Mouse (Mus musculus) thymus, postnatal 4 days (tissue): Measurements from ENCODE around the gene Zfp628.
A peak's percentile ranks its signal among the peaks of the same experiment; 100 is the strongest.

Source experiments
- DNase-seq: peaks from one replicate; pipeline ENCODE4 v3.0.0; 2021

Gene Zfp628

GRCm38 (mm10) chr7:4943223-4943815, 28.3 kb downstream of the Zfp628 start:
- DNase-seq, result peak; percentile 94

- no peak for DNase-seq
These were observed 32.8 kb downstream of the Zfp628 start for GRCm38 (mm10) chr7:4947855-4948254.

DNA sequence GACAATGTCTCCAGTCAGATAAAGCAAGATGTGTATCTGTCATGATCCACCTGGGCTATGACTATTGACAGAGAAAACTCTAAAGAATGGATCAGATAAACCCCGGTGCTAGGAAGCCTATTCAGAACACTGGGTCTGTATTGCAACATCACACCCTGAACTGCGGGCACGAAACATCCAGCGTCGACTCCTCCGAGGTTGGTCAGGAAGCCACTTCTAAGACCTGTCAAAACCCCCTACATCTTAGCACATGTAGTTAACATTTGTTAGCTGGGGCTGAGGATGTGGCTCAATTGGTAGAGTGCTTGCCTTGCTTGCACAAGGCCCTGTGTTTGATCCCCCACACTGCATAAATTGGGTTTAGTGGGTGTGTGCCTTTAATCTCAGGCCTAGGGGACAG, 33.4 kb downstream of the Zfp628 start:
- no peak for DNase-seq

DNA sequence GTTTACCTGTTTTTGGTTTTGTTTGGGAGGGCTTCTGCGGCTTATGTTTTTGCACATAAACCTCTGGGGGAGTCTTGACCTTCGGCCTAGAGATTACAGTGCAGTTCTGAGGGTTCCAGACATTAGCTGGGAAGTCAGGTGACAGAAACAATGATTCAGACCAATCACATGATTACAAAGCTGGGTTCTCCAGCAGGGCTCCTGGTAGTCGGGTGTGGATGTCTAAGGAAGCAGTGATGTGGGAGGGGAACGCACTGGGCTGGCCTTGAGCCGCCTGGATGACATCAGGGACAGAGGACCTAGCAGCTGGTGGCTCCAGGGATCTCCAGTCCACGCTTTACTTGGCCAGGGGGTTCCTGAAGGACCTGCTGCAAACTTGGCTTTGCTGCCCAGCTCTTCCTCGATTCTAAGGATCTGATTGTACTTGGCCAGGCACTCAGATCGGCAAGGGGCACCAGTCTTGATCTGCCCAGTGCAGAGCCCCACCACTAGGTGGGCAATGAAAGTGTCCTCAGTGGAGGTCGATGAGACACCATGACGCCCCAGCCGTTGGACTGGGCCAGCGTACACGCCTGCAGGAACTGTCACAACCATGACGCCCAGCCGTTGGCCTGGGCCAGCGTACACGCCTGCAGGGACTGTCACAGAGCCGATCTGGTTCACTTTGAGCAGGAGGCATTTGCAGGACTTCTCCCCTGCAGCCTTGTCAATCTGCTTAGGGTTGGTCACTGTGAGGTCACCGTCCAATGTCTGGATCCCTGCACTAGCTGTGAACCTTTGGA, 35.7 kb downstream of the Zfp628 start:
- no peak for DNase-seq

GRCm38 (mm10) chr7:4953815-4954445, 38.9 kb downstream of the Zfp628 start:
- DNase-seq, result no peak

DNA sequence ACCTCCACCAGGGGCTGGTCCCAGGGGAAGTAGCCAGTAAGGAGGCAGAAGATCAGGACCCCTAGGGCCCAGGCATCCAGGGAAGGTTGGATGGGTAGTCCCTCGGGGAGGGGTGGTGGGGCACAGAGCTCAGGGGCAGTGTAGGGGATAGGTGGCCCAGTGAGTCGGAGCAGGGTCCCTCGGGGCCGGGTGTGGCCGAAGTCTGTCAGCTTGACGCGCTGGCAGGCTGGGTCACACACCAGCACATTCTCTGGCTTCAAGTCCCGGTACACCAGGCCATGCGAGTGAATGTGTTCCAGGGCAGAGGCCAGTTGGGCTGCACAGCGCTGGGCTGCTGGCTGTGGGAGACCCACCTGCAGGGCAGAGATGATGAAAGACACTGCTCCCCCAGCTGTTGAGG, 42.3 kb downstream of the Zfp628 start:
- DNase-seq, result no peak

- DNase-seq, result no peak
These were observed 48.5 kb downstream of the Zfp628 start for GRCm38 (mm10) chr7:4963527-4963926.

- DNase-seq, result peak; percentile 95
These were observed 49.3 kb downstream of the Zfp628 start, which contains the start of gene Sbk2 for GRCm38 (mm10) chr7:4964272-4964671. Gene Sbk2 (minus strand): TSS chr7:4964406.

GRCm38 (mm10) chr7:4964988-4965387, 50.0 kb downstream of the Zfp628 start:
- no peak for DNase-seq

DNA sequence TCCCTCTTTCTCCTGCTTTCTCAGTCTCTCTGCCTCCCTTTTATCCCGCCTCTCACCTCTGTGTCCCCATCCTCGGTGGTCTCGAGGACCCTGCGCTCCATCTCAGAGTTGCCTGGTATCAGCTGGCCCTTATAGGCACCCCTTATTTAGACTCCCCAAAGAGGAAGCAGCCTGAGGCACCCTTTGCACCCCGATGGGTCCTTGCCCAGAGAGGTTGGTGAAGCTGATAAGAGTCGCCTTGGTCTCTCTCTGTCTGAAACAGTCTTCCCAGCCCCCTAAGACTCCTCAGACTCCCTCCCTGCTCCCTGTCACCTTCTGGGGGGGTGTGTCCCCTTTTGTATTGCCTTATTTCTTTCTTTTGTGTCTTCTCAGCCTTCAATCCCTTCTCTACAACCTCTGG, 56.1 kb downstream of the Zfp628 start, which contains the start of gene Sbk3:
Sbk3 (minus strand) TSS at position 101 of the 400 bp plus-strand sequence.
- DNase-seq, result no peak
